Mouse (Mus musculus): ENCODE measurements at regions not wholly inside any gene's neighbourhood (a gene's known extent, or its start where the extent isn't known, plus 50 kb on each side); places are given as distances from the start of the nearest gene placed in this dataset.

- intact Hi-C loops (cut with DNase I) = no loop called here
- DNase-seq = no peak
These were observed 224.4 kb upstream of the Eef2kmt start for GRCm38 (mm10) chr16:5480148-5480547.

- intact Hi-C loops (cut with DNase I) = loop anchor here (10.0 kb wide), 1 partner anchor 996 kb away; no protein-coding TSS in a partner anchor
- no peak for DNase-seq
These were observed 223.2 kb upstream of the Eef2kmt start for GRCm38 (mm10) chr16:5478970-5479369.

GRCm38 (mm10) chr16:5471321-5471720, 215.5 kb upstream of the Eef2kmt start:
- intact Hi-C loops (cut with DNase I) = loop anchor here (5.0 to 10.0 kb wide), 3 partner anchors 66 to 1003 kb away; no protein-coding TSS in a partner anchor
- DNase-seq = peak; percentile 63

- intact Hi-C loops (cut with DNase I) = loop anchor here (5.0 kb wide), 1 partner anchor 160 kb away; no protein-coding TSS in a partner anchor
- peak; percentile 46 for DNase-seq
These were observed 211.8 kb upstream of the Eef2kmt start for GRCm38 (mm10) chr16:5467587-5467986.

- no peak for DNase-seq
- intact Hi-C loops (cut with DNase I) = loop anchor here (5.0 kb wide), 1 partner anchor 159 kb away; no protein-coding TSS in a partner anchor
These were observed 211.0 kb upstream of the Eef2kmt start for GRCm38 (mm10) chr16:5466760-5467159.

GRCm38 (mm10) chr16:5455352-5455965, 199.7 kb upstream of the Eef2kmt start:
- DNase-seq = no peak
- intact Hi-C loops (cut with DNase I) = no loop called here

GRCm38 (mm10) chr16:5454243-5454642, 198.5 kb upstream of the Eef2kmt start:
- DNase-seq = no peak
- intact Hi-C loops (cut with DNase I) = no loop called here

GRCm38 (mm10) chr16:5452971-5453370, 197.2 kb upstream of the Eef2kmt start:
- no peak for DNase-seq

GRCm38 (mm10) chr16:5445776-5446175, 190.0 kb upstream of the Eef2kmt start:
- intact Hi-C loops (cut with DNase I) = no loop called here
- DNase-seq = no peak

More at GRCm38 (mm10) chr16:5452971-5453370, 197.2 kb upstream of the Eef2kmt start:
- intact Hi-C loops (cut with DNase I) = no loop called here

GRCm38 (mm10) chr16:5444785-5445184, 189.0 kb upstream of the Eef2kmt start:
- intact Hi-C loops (cut with DNase I) = no loop called here
- DNase-seq = no peak

- intact Hi-C loops (cut with DNase I) = no loop called here
- peak; percentile 8 for DNase-seq
These were observed 183.9 kb upstream of the Eef2kmt start for GRCm38 (mm10) chr16:5439717-5440116.

GRCm38 (mm10) chr16:5438405-5438804, 182.6 kb upstream of the Eef2kmt start:
- no peak for DNase-seq
- intact Hi-C loops (cut with DNase I) = no loop called here

- DNase-seq = no peak
- intact Hi-C loops (cut with DNase I) = no loop called here
These were observed 175.9 kb upstream of the Eef2kmt start for GRCm38 (mm10) chr16:5431689-5432088.

- intact Hi-C loops (cut with DNase I) = no loop called here
- peak; percentile 64 for DNase-seq
These were observed 175.3 kb upstream of the Eef2kmt start for GRCm38 (mm10) chr16:5431111-5431510.

GRCm38 (mm10) chr16:5429466-5429865, 173.7 kb upstream of the Eef2kmt start:
- intact Hi-C loops (cut with DNase I) = no loop called here
- DNase-seq = no peak

- intact Hi-C loops (cut with DNase I) = no loop called here
- DNase-seq = no peak
These were observed 170.1 kb upstream of the Eef2kmt start for GRCm38 (mm10) chr16:5425908-5426307.

- DNase-seq = no peak
- intact Hi-C loops (cut with DNase I) = no loop called here
These were observed 166.3 kb upstream of the Eef2kmt start for GRCm38 (mm10) chr16:5422041-5422440.

GRCm38 (mm10) chr16:5421591-5421990, 165.8 kb upstream of the Eef2kmt start:
- no peak for DNase-seq
- intact Hi-C loops (cut with DNase I) = no loop called here

GRCm38 (mm10) chr16:5419467-5419866, 163.7 kb upstream of the Eef2kmt start:
- intact Hi-C loops (cut with DNase I) = no loop called here
- DNase-seq = no peak

- intact Hi-C loops (cut with DNase I) = no loop called here
- peak; percentile 40 for DNase-seq
These were observed 162.8 kb upstream of the Eef2kmt start for GRCm38 (mm10) chr16:5418462-5419197.

GRCm38 (mm10) chr16:5415310-5415709, 159.5 kb upstream of the Eef2kmt start:
- intact Hi-C loops (cut with DNase I) = no loop called here

GRCm38 (mm10) chr16:5411819-5412385, 156.1 kb upstream of the Eef2kmt start:
- intact Hi-C loops (cut with DNase I) = no loop called here
- no peak for DNase-seq

More at GRCm38 (mm10) chr16:5415310-5415709, 159.5 kb upstream of the Eef2kmt start:
- no peak for DNase-seq

All from left cerebral cortex, postnatal 4 days (tissue).